Mouse (Mus musculus) testis, adult 2 months (tissue): ENCODE results near the gene Scn3b. TPM values are rescaled to one million over a fixed set of nuclear protein-coding genes. Genes with fewer than 3 reads are reported as not detected.

Source experiments
- H3K27ac ChIP-seq: fragments of 200-500 bp; 2 replicates; pipeline ENCODE4 v1.5.1; 2012; ENCODE audit warnings: low read depth, low read length; ENCODE audit not compliant: control insufficient read depth, insufficient read depth
- H3K27me3 ChIP-seq: fragments of 200-500 bp; 2 replicates; pipeline ENCODE4 v1.6.1; 2012; ENCODE audit warnings: mild to moderate bottlenecking, low read length, moderate library complexity; ENCODE audit not compliant: control insufficient read depth, insufficient read depth
- H3K36me3 ChIP-seq: fragments of 200-500 bp; 2 replicates; pipeline ENCODE4 v1.6.1; 2012; ENCODE audit warnings: mild to moderate bottlenecking, low read length; ENCODE audit not compliant: control insufficient read depth, insufficient read depth
- H3K4me1 ChIP-seq: fragments of 200-500 bp; 2 replicates; pipeline ENCODE4 v1.6.1; 2012; ENCODE audit warnings: low read length; ENCODE audit not compliant: control insufficient read depth, insufficient read depth
- H3K4me3 ChIP-seq: fragments of 200-500 bp; 2 replicates; pipeline ENCODE4 v1.5.1; 2012; ENCODE audit warnings: low read depth, mild to moderate bottlenecking, low read length, moderate library complexity, mixed read lengths; ENCODE audit not compliant: control insufficient read depth
- CTCF ChIP-seq: fragments of 200-500 bp; IDR thresholded peaks from 2 replicates; pipeline ENCODE4 v1.5.1; 2012; ENCODE audit warnings: low read depth, mild to moderate bottlenecking, inconsistent platforms, low read length, moderate library complexity; ENCODE audit not compliant: control insufficient read depth, insufficient read depth, insufficient replicate concordance
- POLR2A ChIP-seq: fragments of 200-500 bp; IDR thresholded peaks from 2 replicates; pipeline ENCODE4 v1.6.1; 2012; ENCODE audit warnings: low read depth, mild to moderate bottlenecking, inconsistent platforms, low read length, moderate library complexity; ENCODE audit not compliant: control insufficient read depth
- polyA plus RNA-seq: library from polyadenylated mRNA; depleted of rRNA; stranded (reverse); fragments of >200 nt; gene quantifications from 2 replicates; pipeline ENCODE4 v1.2.3, GENCODE M21; 2012

The Scn3b gene
- polyA plus RNA-seq, 1 experiment = 0.15 TPM

DNA sequence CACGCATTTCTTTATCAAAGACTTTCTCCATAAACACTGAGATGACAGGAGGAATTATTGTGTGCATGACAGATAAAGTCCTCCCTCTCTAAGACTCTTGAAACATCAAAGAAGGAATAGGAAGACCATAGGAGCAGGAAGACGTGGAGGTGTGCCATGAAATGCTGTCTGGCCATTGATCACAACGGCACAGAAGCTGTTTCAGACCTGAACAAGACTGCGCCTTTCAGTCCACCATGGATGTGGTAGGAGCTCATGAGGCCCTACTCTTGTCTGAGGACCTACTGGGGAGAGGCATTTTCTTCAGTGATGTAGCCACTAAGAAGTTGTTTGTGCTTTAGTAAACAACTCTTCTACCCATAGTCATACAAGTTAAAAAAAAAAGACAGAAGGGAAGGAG lies 23.5 kb downstream of the Scn3b start:
- TF ChIP-seq CTCF (no peak), POLR2A (no peak)
- Histone ChIP-seq H3K4me3 (no peak overlapping the region), H3K27me3 (no peaks in the 10 kb centered on the region), H3K27ac (no peak overlapping the region), H3K36me3 (peaks cover 1% of the 10 kb centered on the region), H3K4me1 (no peaks in the 10 kb centered on the region; the same call in 1 of the 2 replicates)

DNA sequence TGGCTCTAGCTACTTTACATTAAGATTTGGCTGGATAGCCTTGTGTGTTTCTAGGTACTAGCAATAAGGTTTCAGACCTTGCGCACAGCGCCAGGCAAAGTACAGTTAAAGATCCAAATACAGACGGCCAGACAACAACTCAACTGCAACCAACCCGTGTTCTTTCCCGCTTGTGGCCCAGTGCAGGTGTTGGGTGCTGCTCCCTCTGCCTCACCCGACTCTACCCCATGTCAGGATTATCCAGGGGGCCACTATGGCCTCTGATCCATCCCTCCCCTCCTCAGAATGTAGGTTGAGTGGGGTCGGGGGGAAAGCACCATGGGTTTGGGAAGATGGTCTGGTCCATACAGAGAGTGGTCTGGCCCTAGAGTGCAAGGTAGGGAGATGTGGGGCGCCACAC lies 24.3 kb downstream of the Scn3b start:
- peaks cover 1% of the 10 kb centered on the region for H3K36me3 ChIP-seq
- TF ChIP-seq CTCF = no peak
- no peak for TF ChIP-seq POLR2A
- H3K4me1 ChIP-seq = no peaks in the 10 kb centered on the region; the same call in 1 of the 2 replicates
- no peaks in the 10 kb centered on the region for H3K27me3 ChIP-seq
- peak overlapping the region; percentile 18 for H3K4me3 ChIP-seq
- peak overlapping the region; percentile 63 for H3K27ac ChIP-seq

DNA sequence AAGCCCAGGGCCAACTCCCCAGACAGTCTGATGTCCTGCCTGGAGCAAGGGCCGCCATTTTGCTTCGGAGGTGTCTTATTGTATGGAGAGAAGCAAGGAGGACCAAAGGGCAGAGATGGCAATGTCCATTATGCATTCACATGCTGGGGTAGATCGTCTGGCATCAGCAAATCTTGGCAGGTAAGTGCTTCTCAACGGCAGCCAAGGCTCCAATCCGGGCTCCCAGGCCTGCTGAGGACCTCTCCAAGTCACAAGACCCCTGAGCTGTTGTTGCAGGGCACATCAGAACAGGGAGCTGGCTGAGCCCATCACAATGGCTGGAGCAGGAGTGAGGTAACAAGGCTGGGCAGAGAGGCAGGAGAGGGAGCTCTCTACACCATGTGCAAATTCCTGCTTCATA lies 24.7 kb downstream of the Scn3b start:
- H3K27ac ChIP-seq = peak overlapping the region; percentile 63
- H3K4me1 ChIP-seq = no peaks in the 10 kb centered on the region; the same call in 1 of the 2 replicates
- peak overlapping the region; percentile 18 for H3K4me3 ChIP-seq
- no peaks in the 10 kb centered on the region for H3K27me3 ChIP-seq
- no peak for TF ChIP-seq CTCF
- no peak; the same call in 1 of the 2 replicates for TF ChIP-seq POLR2A
- H3K36me3 ChIP-seq = peaks cover 1% of the 10 kb centered on the region

DNA sequence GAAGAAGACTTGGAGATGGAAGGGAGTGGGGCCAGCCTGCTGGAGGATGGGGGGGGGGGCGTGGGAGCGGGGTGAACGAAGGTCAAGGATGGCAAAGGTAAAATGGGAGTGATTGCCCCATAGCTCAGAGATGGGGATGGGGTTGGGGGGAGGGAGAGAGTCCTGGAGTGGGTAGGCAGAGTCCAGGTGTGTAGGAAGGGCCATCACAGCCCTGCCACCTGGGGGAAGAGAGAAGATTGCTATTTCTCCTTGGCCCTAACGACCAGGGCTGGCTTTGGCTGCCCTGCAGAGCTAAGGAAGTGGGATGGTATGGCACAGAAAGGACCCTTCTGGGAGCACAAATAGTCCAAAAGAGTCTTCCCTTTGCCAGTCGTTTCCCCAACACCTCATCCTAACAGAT lies 25.2 kb downstream of the Scn3b start:
- Histone ChIP-seq H3K27me3 (no peaks in the 10 kb centered on the region), H3K4me3 (peak overlapping the region; percentile 40), H3K36me3 (peaks cover 1% of the 10 kb centered on the region), H3K4me1 (no peaks in the 10 kb centered on the region; the same call in 1 of the 2 replicates), H3K27ac (peak overlapping the region; percentile 23; the same call in 1 of the 2 replicates)
- TF ChIP-seq CTCF (no peak), POLR2A (no peak)

DNA sequence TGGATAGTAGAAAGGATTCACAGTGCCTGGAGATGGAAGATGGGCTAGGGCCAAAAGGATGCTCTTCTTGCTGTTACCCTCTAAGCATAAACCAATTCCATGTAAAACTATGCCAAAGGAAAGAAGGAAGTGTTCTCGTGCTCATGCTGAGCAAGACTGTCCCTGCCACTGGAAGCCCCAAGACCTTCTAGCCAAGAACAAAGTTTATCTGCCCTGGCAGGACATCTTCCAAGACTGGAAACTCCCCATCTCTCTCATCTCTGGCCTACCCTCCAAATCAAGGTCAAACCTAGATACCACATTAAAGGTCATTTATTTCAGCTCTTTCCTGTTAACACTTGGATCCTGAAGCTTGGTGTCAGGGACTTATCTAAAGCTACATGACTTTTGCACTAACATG lies 25.8 kb downstream of the Scn3b start:
- peaks cover 1% of the 10 kb centered on the region for H3K36me3 ChIP-seq
- H3K4me3 ChIP-seq = no peak overlapping the region
- no peak for TF ChIP-seq CTCF
- TF ChIP-seq POLR2A = no peak

DNA sequence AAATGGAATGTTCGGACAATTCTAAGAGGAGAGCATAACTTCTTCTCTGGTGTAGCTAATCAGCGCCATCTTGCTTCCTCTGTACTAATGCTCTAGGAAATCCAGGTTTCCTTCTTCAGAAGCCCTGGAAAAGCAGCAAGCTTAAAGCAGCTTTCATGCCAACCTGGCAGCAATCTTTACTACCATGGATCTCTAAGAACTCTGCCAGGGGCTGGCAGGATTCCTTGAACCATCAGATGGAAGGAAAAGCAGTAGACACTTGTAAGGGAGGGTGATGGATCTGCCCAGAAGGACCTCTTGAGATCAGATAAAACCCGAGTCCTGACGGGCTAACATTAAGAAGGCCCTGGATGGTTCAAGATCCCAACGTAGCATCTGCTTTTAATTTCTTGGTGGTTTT lies 27.2 kb downstream of the Scn3b start:
- Histone ChIP-seq H3K27me3 (no peaks in the 10 kb centered on the region), H3K4me3 (no peak overlapping the region), H3K36me3 (peaks cover 1% of the 10 kb centered on the region), H3K4me1 (no peaks in the 10 kb centered on the region; the same call in 1 of the 2 replicates), H3K27ac (no peak overlapping the region)
- TF ChIP-seq POLR2A (no peak), CTCF (no peak)

More for the DNA sequence above, 25.8 kb downstream of the Scn3b start:
- no peaks in the 10 kb centered on the region for H3K27me3 ChIP-seq
- no peaks in the 10 kb centered on the region; the same call in 1 of the 2 replicates for H3K4me1 ChIP-seq
- no peak overlapping the region for H3K27ac ChIP-seq

DNA sequence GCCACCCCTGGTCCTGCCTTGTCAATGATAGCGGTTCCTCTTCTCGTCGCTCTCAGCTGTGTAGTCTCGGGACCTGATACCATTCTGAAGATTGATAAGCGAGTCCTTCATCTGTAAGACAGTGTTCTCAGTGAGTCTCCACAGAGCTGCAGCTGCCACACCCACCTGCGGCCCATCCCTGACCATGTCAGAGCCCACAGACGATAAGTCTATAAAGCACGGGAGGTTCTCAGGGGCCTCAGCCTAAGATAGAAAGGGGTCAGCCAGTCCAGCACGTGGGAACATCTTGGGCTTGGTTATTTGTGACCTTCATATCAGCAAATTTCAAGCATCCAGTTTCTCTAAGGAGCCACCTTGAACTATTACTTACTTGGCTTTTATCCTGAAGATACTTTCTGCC lies 29.0 kb downstream of the Scn3b start:
- H3K27ac ChIP-seq = no peak overlapping the region
- H3K36me3 ChIP-seq = peaks cover 5% of the 10 kb centered on the region
- TF ChIP-seq CTCF (no peak), POLR2A (no peak)
- no peak overlapping the region for H3K4me3 ChIP-seq
- no peaks in the 10 kb centered on the region; the same call in 1 of the 2 replicates for H3K4me1 ChIP-seq
- H3K27me3 ChIP-seq = no peaks in the 10 kb centered on the region
